8 mouse cellular contexts compared by ENCODE assay signal in the genomic region with DNA sequence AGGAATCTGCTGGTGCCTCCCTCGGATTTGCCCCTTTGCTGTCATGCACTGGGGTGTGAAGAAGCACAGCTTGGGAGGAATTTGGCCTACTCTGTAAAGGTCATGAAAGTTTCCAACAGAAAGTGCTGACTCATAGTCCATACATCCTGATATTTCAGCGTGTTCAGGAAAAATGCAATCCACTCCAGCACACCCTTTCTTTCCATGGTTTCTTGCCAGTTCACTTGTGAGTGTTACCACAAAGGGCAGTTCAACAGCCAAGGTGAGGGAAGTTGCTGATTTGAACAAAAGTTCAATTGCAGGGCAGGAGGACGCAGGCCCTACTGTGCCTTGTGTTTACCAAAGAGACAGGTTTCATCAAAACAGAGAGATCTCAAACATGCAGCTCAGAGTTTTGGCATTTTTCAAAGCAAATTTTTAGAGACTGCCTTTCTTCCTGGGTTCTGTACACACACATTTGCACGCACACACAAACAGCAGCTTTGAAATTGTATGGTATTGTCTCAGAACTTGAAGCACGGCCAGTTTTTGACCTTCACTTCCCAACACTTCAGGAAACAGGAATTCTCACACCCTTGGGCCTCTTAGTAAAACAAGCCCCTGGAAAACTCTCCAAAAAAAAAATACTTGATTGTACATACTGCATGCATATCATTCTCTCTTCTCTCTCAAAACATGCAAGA. TPM values are rescaled to one million over a fixed set of nuclear protein-coding genes. Genes with fewer than 3 reads are reported as not detected.
DNase-seq lines count a peak whose midpoint lies in the region; ATAC-seq lines count a peak whose summit lies in the region.

No protein-coding gene starts in this region.

- H3K27ac ChIP-seq in heart, embryonic 12.5 days (ENCODE audit: poor library complexity, severe bottlenecking): peak overlapping the region; percentile 86

- H3K4me1 ChIP-seq in heart, embryonic 12.5 days (replicated peaks): peaks cover 50% of the 10 kb centered on the region

- peak; percentile 79 for ATAC-seq in heart, embryonic 12.5 days (ENCODE audit: insufficient number of reproducible peaks, low FRiP score)

- H3K27me3 ChIP-seq in heart, embryonic 12.5 days (replicated peaks): no peaks in the 10 kb centered on the region

- WGBS in heart, embryonic 12.5 days: 23% methylated on average over 5 of the region's 5 CpGs

- no peaks in the 10 kb centered on the region for H3K36me3 ChIP-seq in heart, embryonic 12.5 days

- H3K4me3 ChIP-seq in heart, embryonic 12.5 days: no peak overlapping the region

- no peaks in the 10 kb centered on the region for H3K9me3 ChIP-seq in heart, embryonic 12.5 days (replicated peaks)

- peak; percentile 28 for DNase-seq in urinary bladder, postnatal 14 days (ENCODE audit: low spot score)
- no peak for DNase-seq in urinary bladder, postnatal 4 days (ENCODE audit: low spot score in 2 of 2)
- peak; percentile 21 to 42 for DNase-seq in kidney, postnatal 4 days
- peak; percentile 29 for DNase-seq in yolk sac, embryonic 10.5 days (ENCODE audit: low spot score)
- DNase-seq in layer of hippocampus, adult 11-12 months (ENCODE audit: low spot score): no peak
- no peak for DNase-seq in frontal cortex, postnatal 10 days (ENCODE audit: low spot score in 2 of 2)
- DNase-seq in ovary, postnatal 14 days (ENCODE audit: low spot score): no peak

- H3K9ac ChIP-seq in heart, embryonic 12.5 days: no peak overlapping the region

- no peak overlapping the region for H3K4me2 ChIP-seq in heart, embryonic 12.5 days

RNA-seq across cellular contexts. Expression of gene Cavin2, which starts 23.7 kb away (rescaled TPM):
- polyA plus RNA-seq in heart, embryonic 12.5 days (2016; fragmentation: Nextera tagmentation; extraction: Ambion mirVana): 131 and 140 TPM in 2 replicates

Comparison
In these comparisons a context has a peak if more than half of its experiments do, and no peak if none do; other contexts are left out.
1. DNase-seq: peak in urinary bladder, postnatal 14 days (single experiment), kidney, postnatal 4 days (2 of 2) and yolk sac, embryonic 10.5 days (single experiment); none in urinary bladder, postnatal 4 days (0 of 2), layer of hippocampus, adult 11-12 months (single experiment), frontal cortex, postnatal 10 days (0 of 2) and ovary, postnatal 14 days (single experiment).